Mouse (Mus musculus) frontal cortex, adult (tissue): ENCODE measurements around the gene Dph3.
A peak's percentile ranks its signal among the peaks of the same experiment; 100 is the strongest.
"Not testable (repeated sequence)": the region's sequence is repeated elsewhere in the genome, so short reads cannot be mapped to it uniquely, and the experiment has no call there.

Experiments
- ATAC-seq: cut with Nextera tagmentation; 2 replicates; pipeline ENCODE4 v1.9.2; 2017; ENCODE audit warnings: mild to moderate bottlenecking, moderate library complexity, mixed read lengths; ENCODE audit not compliant: low TSS enrichment

Dph3 gene

DNA sequence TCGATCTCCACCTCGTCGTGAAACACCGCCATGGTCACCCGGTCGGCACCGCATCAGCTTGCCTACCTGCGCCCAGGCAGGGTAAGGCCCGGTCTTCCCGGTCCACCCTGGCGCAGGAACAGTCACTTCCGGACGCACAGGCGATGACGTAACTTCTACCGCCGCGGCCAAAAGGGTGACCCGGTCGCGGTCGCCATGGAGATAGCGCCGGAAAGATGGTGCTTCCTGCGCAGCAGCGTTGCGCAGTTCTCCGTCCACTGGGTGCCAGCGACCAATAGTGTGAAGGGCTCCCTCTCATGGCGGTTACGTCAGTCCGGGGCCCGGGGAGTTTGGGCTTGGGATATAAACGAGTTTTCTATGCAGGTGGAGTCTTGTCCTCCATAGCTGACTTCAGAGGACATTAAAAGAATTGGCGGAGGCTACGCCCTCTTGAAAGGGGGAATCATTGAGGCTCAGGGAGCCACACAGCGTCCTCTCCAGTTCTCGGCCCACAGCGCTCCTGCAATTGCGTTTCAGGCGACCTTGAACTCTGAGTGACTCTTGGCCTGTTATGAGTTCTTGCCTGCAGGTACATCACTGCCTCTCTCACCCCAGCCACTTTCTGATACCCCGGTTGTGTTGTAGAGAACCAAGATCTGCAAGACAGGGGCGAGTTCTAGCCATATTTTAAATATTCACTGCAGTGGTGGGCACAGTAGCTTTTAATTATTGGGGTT is at the start of gene Dph3:
TSS of gene Dph3 (minus strand) at position 244 of the 716 bp plus-strand sequence.
- peak; percentile 94 for ATAC-seq

DNA sequence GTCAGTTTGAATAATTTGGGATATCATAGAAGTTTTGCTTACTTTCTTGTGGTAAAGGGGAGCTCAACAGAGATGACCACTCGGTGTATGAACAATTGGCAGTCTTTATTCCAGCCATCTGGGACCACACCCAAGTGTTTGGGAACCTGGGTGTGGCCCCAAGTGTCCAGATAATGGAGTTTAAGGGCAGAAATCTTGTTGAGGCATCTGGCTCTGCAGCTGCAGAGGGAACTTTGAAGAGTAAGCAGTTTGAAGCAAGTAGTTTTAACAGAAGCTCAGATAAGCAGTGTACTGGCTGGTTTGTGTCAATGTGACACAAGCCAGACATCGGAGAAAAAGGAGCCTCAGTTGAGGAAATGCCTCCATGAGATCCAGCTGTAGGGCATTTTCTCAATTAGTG is 48.8 kb upstream of the Dph3 start:
- no peak for ATAC-seq

DNA sequence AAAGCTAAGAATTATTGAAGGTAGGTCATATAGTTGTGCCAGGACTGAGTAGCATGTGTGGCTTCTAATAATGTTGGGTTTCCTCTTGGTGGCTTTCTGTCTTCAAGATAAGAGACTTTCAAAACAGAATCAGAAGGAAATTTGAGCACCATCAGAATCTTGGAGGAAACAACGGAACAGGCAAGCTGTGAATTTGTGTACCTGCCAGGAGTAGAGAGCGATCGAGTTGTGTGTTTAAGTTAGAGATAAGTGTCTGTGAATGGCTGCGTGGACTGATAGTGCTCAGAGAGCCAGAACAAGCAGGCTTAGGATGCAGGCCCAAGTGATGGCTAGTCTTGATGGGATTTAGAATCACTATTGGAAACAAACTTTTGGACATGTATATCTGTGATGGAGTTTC is 46.3 kb upstream of the Dph3 start:
- no peak for ATAC-seq

GRCm38 (mm10) chr14:32128409-32128808 is 42.9 kb upstream of the Dph3 start:
- ATAC-seq, result no peak

GRCm38 (mm10) chr14:32125256-32125655 is 39.7 kb upstream of the Dph3 start:
- not testable (repeated sequence) for ATAC-seq

GRCm38 (mm10) chr14:32124261-32124660 is 38.7 kb upstream of the Dph3 start:
- no peak for ATAC-seq

- no peak for ATAC-seq
Observed at GRCm38 (mm10) chr14:32121920-32122315, 36.4 kb upstream of the Dph3 start.

- ATAC-seq, result no peak
Observed at GRCm38 (mm10) chr14:32120940-32121919, 35.7 kb upstream of the Dph3 start.

GRCm38 (mm10) chr14:32112124-32112523 is 26.6 kb upstream of the Dph3 start:
- not testable (repeated sequence) for ATAC-seq

- ATAC-seq, result no peak
Observed at GRCm38 (mm10) chr14:32106911-32107310, 21.4 kb upstream of the Dph3 start.

GRCm38 (mm10) chr14:32105663-32106062 is 20.1 kb upstream of the Dph3 start:
- no peak for ATAC-seq

DNA sequence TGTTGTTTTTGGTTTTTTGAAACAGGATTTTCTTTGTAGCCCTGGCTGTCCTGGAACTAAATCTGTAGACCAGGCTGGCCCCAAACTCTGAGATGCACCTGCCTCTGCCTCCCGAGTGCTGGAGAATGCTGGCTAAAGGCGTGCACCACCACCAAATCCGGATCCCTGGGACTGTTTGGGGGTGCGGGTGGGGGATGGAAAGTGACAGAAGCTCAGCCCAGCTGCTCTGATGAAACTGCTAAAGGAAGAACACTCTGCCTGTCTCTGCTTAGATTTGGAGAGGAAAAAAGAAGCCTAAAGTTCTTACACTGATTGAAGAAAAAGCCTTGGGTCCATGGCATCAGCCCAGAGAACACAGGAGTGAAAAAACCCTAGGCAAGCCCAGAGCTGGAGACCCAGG is 18.0 kb upstream of the Dph3 start:
- ATAC-seq, result no peak

DNA sequence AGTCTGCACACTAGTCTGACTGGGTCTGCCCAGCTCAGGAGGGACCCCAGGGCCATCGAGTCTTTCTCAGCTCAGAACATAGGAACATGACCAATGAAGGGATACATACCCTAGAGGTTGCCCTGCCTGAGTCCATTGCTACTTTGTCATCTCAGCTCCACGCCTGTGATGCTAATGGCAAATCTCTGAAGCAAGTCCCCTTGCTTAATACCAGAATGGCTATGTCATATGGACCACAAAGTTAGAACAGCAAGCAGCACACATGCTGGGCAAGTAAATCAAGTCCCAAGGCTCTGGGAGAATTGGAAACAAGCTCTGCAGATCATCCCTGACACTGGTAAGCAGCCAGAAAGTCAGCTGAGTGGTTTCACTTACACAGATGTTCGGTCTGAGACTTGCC is 13.4 kb upstream of the Dph3 start:
- ATAC-seq, result no peak

DNA sequence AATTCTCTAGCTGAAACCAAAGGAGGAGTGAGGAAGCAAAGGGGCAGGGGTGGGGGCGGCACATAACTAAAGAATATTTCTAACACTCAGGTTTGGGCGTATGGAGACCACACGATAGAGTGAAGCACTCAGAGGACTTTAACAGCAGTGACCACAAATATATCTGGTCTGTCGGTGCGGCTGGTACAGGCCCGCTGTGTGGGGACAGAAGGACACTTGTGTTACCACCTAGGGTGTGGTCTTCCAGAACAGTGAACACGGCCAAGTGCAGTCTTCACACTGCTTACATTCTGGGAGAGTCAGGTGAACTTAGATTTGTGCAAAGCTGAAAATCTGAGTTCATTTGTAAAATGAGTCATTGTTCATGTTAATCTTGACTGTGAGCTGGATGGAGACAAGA is 12.2 kb upstream of the Dph3 start:
- no peak for ATAC-seq

GRCm38 (mm10) chr14:32096740-32097139 is 11.2 kb upstream of the Dph3 start:
- no peak for ATAC-seq

- ATAC-seq, result no peak
Observed at GRCm38 (mm10) chr14:32095646-32096045, 10.1 kb upstream of the Dph3 start.

- ATAC-seq, result no peak
Observed at GRCm38 (mm10) chr14:32093500-32094117, 8.1 kb upstream of the Dph3 start.

DNA sequence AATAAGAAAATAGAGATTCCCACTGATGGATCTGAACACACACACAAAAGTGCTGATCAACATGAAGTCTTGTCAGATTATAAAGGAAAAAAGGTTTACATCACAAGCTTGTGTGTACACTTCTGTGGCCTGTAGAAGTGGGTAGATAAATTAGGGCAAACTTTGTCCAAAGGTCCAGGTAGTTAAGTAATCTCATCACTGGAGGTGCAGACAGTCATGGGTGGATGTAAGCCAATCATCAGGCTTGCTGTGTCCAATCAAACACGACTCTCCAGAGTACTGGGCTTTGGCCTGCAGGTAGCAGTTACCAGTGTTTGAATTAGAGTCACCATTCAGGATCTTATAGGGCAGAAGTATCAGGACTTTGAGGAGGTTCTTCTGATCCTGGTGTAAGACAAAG is 7.5 kb upstream of the Dph3 start:
- no peak for ATAC-seq

GRCm38 (mm10) chr14:32091704-32092103 is 6.2 kb upstream of the Dph3 start:
- no peak for ATAC-seq

DNA sequence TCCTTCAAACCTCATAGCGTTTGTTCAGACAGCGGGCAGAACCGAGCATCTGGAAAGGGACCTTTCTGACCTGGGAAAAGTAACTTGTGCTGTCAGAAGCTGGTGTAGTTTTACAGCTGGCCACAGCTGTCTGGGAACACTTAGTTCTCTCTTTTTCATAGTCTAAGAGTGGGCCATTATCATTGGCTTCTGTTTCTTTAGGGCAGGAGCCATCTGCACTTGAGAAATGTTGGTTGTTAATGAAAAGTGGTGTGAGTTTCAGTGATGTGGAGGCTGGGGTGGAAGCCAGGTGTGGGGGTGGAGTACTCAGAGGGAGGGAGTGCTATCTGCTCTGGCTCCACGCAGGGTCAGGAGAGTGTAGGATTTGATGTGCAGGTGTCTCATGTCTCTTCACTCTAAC is 5.6 kb upstream of the Dph3 start:
- ATAC-seq, result no peak

DNA sequence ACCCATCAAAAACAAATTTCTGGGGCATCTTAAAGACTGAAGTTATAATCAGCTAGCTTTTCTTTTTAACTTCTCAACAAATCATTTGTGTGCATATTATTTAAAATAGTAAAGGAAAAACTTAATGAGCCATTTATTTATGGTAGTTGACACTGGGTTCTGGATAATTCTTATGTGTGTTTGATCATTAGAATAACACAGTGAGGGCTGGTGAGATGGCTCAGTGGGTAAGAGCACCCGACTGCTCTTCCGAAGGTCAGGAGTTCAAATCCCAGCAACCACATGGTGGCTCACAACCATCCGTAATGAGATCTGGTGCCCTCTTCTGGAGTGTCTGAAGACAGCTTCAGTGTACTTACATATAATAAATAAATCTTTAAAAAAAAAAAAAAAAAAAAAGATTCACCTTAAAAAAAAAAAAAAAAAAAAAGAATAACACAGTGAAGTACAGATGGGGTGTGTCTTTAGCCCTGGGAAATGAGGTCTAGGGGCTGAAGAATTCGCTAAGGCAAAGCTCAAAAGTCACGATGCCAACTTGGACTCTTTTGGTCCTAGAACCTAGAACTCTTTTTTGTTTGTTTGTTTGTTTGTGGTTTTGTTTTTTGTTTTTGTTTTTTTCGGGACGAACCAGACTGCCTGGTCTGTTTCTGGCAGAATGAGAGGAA is 2.2 kb upstream of the Dph3 start:
- not testable (repeated sequence) for ATAC-seq

- ATAC-seq, result no peak
Observed at GRCm38 (mm10) chr14:32086226-32086625, 697 bp upstream of the Dph3 start.
